Mouse (Mus musculus): ENCODE measurements at regions not wholly inside any gene's neighbourhood (a gene's known extent, or its start where the extent isn't known, plus 50 kb on each side); places are given as distances from the start of the nearest gene placed in this dataset.
A peak's percentile ranks its signal among the peaks of the same experiment; 100 is the strongest.

DNA sequence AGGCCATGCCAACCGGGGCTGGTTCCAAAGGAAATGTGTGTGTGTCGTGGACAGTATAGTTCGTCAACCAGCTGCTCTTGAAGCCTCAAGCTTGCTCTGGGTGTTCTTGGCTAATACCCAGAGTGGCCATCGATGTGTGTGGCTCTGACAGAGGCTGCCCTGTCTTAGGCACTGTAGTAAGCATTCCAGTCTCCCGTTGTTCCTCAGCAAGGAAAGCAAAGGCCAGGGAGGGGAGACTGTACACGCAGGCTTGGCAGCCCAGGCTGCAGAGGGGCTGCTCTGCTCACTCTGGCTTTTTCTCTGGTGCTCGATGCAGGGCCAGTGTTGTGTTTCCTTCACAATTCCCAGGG is 106.1 kb upstream of the Unc5b start:
- no peak for DNase-seq (ENCODE audit: low spot score in 2 of 2)

DNA sequence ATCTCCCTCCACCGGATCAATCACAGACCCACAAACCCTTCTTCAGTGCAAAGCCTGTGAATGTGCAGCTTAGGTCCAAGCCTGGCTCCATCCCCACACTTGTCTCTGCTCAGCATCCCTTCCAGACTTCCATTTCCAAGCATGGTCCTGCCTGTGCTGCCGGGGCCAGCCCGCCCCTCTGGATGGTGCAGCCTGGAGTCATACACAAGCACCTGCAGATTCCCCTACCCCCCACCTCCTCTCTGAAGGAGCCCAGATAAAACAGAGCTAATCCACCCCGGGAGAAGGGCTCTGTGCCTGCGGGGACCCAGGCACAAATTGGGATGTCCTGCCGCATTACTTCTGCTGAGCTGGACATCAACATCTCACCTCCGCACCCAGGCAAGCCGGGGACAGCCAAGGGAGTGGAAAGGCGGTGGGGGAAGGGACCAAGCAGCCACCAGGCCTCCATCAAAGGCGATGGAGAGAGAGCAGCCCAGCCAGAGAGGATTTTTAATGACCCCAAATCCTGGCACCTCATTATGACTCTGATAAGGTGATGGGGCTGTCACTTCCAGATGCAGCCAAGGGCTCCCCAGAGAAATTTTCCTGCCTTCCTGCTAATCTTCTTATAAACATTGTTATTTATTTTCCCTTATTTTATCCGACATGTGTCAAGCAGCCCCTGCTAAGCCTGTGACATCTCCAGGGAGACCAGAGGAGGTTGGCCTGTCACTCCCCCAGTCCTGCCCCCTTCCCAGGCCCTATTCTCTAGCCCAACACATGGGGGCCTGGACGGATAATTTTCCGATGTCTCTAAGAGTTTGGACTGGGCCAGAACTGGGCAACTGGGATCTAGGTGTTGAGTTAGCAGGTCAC is 105.5 kb upstream of the Unc5b start:
- DNase-seq (ENCODE audit: low spot score in 2 of 2) = no peak

DNA sequence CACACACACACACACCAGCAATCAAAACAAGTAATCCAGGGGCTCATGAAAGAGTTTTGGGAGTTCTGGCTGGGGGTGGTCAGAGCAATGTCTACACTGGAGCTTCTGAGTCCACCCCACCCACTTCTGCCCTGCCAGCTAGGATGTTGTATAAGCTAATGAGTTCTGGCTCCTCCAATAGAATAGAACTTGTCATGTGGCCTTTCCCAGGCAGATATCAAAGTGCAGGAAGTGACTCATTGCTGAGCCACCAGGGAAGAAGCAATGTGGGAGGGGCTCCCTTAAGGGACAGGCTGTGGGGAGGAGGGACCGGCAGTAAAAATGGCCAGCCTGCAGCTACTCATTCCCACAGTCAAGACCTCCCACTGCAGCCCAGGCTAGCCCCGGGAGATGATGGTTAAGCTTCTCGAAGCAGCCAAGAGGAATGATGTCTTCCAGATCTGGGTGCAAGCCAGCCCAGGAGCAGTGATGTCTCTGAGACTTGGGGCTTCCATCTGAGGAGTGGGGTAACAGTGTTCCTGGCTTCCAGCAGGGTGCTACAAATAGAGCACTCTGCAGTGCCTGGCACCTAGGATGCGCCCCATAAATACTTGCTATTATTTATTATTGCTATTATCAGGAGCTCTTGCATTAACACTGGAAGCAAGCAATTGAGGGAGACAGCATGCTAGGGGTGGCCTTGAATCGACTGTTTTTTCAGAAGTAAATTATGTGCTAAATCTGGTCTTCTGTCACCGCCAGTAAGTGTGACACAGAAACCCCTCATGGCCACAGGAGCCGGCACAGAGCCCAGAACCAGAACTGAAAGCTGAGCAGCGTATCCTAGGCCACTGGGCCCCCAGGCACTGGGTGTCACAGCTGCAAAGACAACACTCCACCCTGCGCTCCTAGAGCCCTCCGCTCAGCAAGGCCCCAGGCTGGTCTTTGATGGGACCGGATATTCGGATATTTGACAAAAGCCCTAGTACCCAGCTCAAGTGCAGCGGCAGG is 103.2 kb upstream of the Unc5b start:
- DNase-seq (ENCODE audit: low spot score in 2 of 2) = peak; percentile 19 to 61

DNA sequence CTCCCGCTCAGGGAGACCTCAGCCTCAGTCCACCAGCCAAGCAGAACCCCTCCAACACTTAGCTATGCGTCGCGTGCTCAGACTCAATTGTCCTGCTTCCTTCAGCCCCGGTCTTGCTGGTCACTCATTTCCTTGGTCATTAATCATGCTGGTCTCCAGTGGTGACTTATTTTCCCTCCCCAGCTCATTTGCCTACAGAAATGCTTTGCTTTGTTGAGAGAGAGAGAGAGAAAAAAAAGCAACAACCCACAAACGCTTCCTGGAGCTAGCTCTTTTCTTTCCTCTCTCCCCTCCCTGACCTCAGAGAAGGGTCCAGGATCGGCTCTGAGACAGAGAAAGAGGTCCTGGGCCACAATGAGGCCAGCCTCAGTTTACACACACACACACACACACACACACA is 102.5 kb upstream of the Unc5b start:
- no peak for DNase-seq (ENCODE audit: low spot score in 2 of 2)

DNA sequence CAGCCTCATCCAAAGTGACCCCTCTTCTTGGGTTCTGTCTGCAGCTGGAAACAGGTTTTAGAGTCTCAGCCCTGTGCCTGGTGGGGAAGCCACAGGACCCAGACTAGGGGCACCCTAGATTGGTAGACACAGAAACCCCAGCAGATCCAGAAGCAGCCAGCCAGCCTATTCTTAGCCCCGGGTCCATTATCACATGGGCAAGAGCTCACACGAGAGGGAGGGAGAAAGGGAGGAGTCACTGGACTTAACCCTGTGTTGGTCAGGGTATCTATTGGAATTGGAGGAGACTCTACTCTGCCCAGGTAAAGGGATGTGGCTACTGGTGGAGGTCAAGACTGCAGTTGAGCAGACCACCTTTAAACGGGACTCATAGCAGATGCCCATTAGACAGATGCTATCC is 101.5 kb upstream of the Unc5b start:
- no peak for DNase-seq (ENCODE audit: low spot score in 2 of 2)

DNA sequence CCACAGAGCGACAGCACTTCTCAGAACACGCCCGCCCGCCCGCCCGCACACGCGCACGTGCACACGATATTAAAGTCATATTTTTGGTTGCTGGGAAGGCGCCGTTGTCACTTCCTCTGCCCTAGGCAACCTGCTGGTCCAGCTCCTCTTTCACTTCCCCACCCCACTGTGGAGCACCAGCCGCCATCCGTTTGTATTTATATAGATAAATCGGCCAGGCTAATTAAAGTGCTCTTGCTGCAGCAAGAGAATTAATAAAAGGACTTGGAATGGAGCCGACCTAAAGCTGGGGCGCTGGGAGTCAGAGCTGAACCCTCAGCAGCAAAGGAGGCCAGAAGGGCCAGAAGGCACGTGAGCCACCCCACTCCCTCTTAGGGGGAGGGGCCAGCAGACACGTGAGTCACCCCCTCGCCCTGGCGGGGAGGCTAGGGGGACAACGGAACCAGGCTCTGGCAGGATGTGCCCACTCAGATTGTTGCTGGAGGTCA is 100.6 kb upstream of the Unc5b start:
- no peak for DNase-seq (ENCODE audit: low spot score in 2 of 2)

DNA sequence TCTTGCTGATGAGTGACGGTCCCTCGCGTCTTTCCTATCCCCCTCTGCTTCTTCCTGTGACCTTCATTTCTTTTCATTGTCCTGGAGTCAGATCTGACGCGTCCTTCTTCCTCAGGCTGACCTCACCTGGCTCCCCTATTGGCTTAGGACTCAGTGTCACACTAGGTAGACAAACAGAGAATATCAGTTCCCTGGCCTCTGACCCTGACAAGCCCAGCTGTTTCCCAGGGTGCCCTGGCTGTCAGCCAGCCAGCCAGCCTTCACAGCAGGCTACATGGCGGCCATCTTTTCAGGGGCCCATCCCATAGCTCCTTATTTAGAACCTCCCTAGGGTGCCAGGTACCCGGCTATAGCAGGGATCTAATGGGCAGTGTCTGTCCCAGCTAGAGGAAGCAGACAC is 97.3 kb upstream of the Unc5b start:
- no peak for DNase-seq (ENCODE audit: low spot score in 2 of 2)

DNA sequence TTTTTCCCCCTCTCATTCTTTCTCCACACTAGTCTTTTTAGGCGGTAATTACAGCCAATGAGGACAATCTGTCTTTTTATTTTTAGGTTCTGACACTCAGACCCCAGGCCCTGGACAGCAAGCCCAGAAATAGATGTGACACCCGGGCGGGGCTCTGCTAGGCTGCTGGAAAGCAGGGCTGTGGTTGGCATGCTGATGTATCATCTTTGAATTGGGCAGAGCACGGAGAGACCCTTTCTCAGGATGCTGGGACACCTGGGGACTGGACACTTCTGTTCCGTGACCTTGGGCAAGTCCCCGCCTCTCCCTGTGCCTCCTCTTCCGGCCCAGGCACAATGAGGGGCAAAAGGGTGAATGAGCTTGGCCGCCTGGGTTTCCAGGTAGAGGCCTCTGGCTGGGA is 96.8 kb upstream of the Unc5b start:
- no peak for DNase-seq (ENCODE audit: low spot score in 2 of 2)

DNA sequence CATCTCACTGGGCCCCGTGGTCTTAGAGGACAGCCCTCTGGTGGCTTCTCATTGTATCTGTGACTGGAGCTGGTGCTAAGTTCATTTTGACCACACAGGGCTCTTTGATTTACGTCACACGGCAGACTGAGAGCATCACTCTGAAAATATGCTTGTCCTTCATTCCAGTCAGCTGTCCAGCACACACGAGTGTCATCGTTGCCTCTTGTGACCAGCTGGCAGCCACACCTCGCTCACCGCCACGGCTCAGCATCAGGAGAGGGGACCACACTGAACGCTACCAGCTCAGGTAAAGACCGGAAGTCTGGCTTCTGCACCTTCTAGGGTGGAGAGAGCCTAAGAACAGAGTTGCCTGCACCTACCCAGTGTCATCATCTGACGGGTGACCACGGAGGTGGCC is 95.3 kb upstream of the Unc5b start:
- no peak for DNase-seq (ENCODE audit: low spot score in 2 of 2)

DNA sequence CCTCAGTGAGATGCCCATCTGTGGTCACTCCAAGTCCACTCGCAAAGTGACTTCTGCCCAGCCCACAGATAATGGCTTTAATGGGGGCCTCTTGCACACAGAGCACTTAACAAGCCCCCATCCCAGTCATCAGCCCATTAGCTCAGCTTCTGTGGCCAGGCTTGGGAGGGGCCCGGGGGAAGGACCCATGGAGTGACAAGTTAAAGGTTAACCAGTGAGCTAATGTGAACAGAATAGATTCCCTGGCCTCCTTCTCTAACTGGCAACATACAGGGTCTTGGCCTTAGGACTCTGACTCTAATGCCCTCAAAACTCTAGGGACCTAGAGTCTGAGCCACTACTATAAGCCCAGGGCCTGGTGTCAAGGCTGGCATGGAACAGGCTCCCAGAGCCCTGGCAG is 94.3 kb upstream of the Unc5b start:
- DNase-seq (ENCODE audit: low spot score in 2 of 2) = no peak

DNA sequence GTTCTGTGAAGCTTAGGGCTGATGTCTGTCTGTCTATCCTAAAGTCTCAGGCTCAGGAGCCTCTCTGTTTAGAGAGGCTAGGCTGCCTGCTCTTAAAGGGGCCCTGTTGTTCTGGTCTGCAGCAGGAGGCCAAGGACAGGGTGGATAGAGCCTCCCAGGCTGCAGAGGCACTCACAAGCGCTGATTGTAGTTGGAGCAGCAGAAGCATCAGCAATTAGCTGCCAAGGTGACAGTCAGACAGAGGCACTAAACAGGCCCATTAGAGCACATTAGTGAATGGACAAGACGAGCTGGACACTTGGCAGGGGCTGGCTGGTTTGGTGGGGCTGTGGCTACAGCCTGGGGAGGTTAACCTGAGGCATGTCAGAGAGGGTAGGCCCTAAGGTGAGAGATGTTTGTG is 93.8 kb upstream of the Unc5b start:
- no peak for DNase-seq (ENCODE audit: low spot score in 2 of 2)

DNA sequence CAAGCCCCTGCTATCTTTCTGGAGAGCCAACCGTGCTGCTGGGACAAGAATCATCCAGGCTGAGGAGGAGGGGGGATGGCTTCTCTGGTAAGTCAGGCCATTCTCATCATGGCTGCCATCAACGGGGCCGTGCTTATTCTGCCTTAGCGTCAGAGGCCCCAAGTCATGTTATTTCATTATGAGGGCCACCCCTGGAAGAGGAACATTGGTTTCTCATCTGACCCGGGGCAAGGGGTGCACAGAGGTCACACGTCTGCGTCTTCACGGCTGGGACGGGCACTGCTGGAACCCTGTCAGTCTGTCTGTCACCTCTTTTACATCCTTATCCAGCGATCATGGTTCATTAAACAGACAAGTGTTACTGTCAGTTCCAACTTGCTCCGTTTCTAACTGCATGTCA is 92.4 kb upstream of the Unc5b start:
- no peak for DNase-seq (ENCODE audit: low spot score in 2 of 2)

DNA sequence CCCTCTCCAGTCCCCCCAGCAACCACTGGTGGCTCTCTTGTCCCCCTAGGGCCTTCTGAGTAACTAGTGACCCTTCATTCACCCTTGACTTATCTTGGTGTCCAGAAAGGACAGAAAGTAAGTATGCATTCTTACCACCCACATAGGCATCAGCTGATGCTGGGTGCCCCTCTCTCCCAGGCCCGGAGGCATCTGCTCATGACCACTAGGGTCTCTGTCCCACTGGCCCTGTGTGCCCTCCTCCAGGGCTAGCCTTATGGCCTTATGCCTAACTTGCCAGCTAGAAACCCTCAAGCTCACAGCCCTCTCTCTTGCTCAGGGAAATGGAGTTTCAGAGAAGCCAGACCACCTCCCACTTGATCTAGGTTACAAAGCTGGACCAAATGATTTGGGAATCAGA is 89.2 kb upstream of the Unc5b start:
- DNase-seq (ENCODE audit: low spot score in 2 of 2) = no peak

DNA sequence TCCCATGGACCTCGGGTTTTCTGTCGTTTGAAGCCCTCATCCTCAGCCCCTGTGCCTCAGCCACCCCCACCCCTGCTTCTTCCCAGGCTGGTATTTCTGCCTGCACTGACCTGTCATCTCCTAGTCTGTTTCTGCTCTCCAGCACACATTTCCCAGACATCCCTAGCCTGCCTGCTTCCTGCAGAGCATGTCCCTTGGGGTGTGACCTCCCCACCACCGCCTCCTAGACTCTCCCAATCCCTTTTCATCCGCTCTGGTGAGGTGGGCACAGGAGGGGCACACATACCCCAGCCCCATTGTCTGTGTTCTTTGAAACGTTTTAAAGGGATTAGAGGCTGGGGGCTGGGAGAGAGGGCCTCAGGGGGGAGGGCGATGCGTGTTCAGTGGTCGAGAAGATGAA is 86.6 kb upstream of the Unc5b start:
- no peak for DNase-seq (ENCODE audit: low spot score in 2 of 2)

DNA sequence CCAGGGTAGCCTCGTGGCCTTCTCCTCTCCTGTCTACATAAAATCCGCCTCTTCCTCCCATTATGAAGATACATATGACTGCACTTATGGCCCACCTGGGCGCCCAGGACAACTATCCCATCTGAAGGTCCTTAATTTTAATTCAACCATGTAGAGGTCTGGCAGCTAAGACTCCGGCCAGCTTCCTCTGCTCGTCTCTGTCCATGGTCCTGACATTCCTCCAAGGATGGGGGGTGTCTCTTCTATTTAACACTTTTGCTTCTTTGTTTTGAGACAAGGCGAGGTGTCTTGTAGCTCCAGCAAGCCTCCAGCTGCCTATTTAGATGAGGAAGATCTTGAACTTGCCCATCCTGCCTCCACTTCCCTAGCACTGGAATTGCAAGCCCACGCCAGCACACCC is 83.0 kb upstream of the Unc5b start:
- no peak for DNase-seq (ENCODE audit: low spot score in 2 of 2)

DNA sequence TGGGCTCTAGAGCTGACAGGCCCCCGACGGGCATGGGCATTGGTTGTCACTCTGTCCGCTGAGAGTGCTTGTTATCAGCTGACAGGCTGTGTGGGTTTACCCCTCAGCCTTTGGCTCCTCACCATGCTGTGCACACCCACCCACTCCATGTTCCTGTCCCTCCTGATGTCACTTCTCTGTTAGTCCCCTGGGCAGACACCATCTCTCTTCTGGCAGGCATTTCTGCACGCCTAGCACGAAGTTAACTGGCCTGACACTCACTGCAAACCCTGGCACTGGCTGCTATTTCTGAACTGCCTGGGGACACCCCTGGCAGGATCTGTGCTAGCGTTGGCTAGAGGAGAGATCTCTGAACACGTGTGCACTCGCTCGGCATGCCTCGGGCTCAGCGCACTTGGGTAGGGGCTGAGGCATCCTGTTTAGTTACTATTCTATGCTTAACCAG is 82.1 kb upstream of the Unc5b start:
- DNase-seq (ENCODE audit: low spot score in 2 of 2) = no peak

DNA sequence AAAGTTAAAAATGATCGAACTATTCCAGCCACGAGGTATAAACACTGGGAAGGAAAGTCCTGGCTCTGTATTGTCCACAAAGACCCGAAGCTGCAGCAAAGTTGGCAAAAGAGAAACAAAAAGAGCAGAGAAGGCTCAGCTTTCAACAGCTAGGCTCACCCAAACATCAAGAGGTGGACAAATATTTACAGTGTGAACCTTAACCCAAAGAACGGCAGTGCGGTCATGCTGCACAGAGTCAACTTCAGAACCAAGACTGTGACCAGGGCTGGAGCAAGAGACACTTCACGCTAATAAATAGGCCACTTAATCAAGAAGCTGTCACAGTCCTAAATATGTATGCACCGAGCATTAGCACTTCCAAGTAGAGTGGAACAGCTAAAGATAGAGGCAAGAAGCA is 73.0 kb upstream of the Unc5b start:
- DNase-seq (ENCODE audit: low spot score in 2 of 2) = peak in 1 of 2 experiments; percentile 15

DNA sequence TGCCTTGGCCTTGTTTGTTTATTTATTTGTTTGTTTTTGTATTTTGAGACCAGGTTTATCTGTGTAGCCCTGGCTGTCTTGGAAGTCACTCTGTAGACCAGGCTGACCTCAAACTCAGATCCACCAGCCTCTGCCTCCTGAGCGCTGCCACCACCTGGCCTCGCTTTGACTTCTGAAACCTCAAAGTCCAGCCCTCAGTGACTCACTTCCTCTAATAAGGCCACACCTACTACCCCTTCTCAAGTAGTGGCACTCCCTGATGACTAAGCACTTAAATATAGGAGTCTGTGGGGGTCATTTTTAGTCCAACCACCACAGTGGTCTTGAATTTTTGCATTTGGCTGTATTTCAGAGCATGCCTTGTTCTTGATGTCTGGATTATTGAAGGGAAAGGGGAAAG is 69.6 kb upstream of the Unc5b start:
- no peak for DNase-seq (ENCODE audit: low spot score in 2 of 2)

DNA sequence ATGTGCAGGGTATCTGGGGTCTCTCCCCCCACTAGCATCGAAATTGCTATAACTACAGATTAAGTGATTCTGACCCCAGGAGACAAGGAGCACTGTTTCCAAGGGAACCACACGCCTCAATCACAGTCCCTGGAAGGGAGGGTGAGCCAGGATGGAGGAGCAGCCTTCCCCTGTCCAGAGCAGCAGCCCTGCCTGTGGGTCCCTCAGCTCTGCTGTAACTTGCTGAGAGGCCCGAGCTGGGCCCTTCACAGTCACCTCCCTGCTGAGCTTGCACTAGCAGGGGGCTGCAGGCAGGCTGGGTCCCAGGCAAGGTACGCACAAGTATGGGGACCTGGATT is 62.4 kb upstream of the Unc5b start:
- DNase-seq (ENCODE audit: low spot score in 2 of 2) = no peak

DNA sequence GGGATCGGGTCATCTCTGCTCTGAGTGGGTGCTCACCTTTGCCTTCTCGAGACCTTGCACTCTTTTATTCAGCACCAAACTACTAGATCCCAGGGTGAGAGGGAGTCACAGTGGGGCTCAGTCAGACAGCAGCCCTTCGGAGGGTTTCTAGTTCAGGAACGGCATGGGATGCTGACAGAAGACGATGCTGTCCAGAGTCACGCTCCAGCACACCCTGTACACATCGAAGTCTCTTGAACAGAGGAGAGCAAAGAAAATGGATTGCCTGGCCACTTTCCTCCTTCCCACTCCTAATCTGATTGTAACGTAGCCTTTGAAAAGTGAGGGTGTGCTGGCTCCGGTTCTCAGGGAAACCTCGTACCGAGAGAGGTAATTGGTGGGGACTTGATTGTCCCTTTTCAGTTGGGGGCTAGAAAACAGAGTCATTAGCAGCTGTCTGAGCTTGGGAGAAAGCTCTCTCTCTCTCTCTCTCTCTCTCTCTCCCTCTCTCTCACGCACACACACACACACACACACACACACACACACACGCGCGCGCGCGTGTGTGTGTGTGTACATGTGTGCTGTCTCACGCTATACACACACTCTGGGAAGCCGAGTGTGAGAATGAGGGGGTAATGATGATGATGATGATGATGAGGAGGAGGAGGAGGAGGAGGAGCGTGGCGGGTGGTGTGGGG is 61.9 kb upstream of the Unc5b start:
- DNase-seq (ENCODE audit: low spot score in 2 of 2) = no peak

DNA sequence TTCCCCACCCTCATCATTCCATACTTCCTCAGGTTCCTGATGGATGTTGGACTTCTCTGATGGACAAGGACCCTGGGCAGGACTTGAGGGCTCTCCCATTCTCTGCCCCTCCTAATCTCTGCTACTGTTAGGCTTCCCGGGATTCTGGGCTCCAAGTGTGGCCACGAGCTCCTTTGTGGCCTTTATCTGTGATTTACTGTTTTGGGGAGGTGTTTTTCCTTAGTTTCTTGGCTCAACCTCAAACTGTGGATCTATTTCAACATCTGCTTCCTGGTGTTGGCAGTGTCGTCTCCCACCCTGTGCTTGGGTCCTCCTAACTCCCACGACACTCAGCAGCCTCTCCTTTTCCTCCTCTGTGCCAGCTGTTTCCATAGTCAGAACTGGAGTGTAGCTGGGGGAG is 61.3 kb upstream of the Unc5b start:
- no peak for DNase-seq (ENCODE audit: low spot score in 2 of 2)

DNA sequence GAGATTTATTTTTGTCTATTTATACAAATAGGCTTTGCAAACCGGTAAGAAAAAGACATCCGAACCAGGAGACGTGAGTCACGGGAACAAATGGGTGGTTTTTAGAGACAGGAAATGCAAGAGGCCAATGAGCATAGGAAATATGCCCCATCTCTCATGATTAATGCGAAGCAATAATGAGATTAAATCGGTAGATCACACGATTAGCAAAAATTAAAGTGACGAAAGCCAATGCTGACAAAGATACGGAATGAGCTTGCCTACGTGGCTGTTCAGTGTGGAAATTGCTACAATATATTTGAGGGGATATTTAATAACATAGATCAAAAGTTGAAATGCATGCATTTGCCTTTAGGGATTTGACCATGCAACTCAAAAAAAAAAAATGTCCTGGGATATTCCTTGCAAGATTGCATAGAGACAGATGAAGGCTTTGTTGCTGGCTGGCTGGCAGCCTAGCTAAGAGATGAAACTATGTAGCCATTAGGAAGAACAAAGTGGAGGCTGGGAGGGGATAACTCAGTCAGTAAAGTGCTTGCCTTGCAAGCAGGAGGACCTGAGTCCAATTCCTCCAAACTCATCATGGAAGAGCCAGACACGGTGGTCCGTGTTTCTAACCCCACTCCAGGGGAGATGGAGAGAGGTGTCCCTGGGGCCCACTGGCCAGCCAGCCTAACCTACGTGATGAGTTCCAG is 60.2 kb upstream of the Unc5b start:
- no peak for DNase-seq (ENCODE audit: low spot score in 2 of 2)
